Mouse (Mus musculus): ENCODE measurements around the gene Fndc3b. TPM values are rescaled to one million over a fixed set of nuclear protein-coding genes. Genes with fewer than 3 reads are reported as not detected.
"Not testable (repeated sequence)": the region's sequence is repeated elsewhere in the genome, so short reads cannot be mapped to it uniquely, and the experiment has no call there.

The Fndc3b gene
- polyA plus RNA-seq, 1 experiment from 2014 or later: 7.5 TPM

GRCm38 (mm10) chr3:27418602-27419001 lies 292.5 kb downstream of the Fndc3b start:
- ATAC-seq: no peak
- no peaks in the 10 kb centered on the region for H3K36me3 ChIP-seq (ENCODE audit: control insufficient read depth, insufficient read depth, low read length)

GRCm38 (mm10) chr3:27416786-27417185 lies 294.3 kb downstream of the Fndc3b start:
- 75% methylated on average over 10 of the region's 10 CpGs for WGBS
- H3K36me3 ChIP-seq (ENCODE audit: control insufficient read depth, insufficient read depth, low read length): no peaks in the 10 kb centered on the region
- no peak overlapping the region for H3K9ac ChIP-seq (ENCODE audit: low read depth, low read length)
- ATAC-seq: no peak
- H3K4me2 ChIP-seq (ENCODE audit: low read length): no peak overlapping the region
- H3K4me3 ChIP-seq (ENCODE audit: low read length): no peak overlapping the region
- no peaks in the 10 kb centered on the region for H3K4me1 ChIP-seq (ENCODE audit: control insufficient read depth, insufficient read depth, low read depth, low read length)
- no peak overlapping the region for H3K27ac ChIP-seq (ENCODE audit: low read depth, low read length)
- no peaks in the 10 kb centered on the region for H3K27me3 ChIP-seq (replicated peaks; ENCODE audit: control insufficient read depth, insufficient read depth, low read length)
- no peaks in the 10 kb centered on the region for H3K9me3 ChIP-seq (ENCODE audit: control insufficient read depth, low read length)

More at GRCm38 (mm10) chr3:27418602-27419001, 292.5 kb downstream of the Fndc3b start:
- WGBS: 96% methylated on average over 8 of the region's 8 CpGs
- Histone ChIP-seq H3K9me3 (ENCODE audit: control insufficient read depth, low read length) (no peaks in the 10 kb centered on the region), H3K4me2 (ENCODE audit: low read length) (no peak overlapping the region), H3K27ac (ENCODE audit: low read depth, low read length) (no peak overlapping the region), H3K27me3 (replicated peaks; ENCODE audit: control insufficient read depth, insufficient read depth, low read length) (no peaks in the 10 kb centered on the region), H3K4me3 (ENCODE audit: low read length) (no peak overlapping the region), H3K4me1 (ENCODE audit: control insufficient read depth, insufficient read depth, low read depth, low read length) (no peaks in the 10 kb centered on the region), H3K9ac (ENCODE audit: low read depth, low read length) (no peak overlapping the region)

GRCm38 (mm10) chr3:27413566-27413965 lies 297.5 kb downstream of the Fndc3b start:
- H3K9ac ChIP-seq (ENCODE audit: low read depth, low read length): no peak overlapping the region
- no peak for ATAC-seq
- WGBS: 83% methylated on average over 3 of the region's 3 CpGs
- no peaks in the 10 kb centered on the region for H3K36me3 ChIP-seq (ENCODE audit: control insufficient read depth, insufficient read depth, low read length)
- no peaks in the 10 kb centered on the region for H3K4me1 ChIP-seq (ENCODE audit: control insufficient read depth, insufficient read depth, low read depth, low read length)
- no peaks in the 10 kb centered on the region for H3K9me3 ChIP-seq (ENCODE audit: control insufficient read depth, low read length)
- H3K4me2 ChIP-seq (ENCODE audit: low read length): no peak overlapping the region
- no peak overlapping the region for H3K4me3 ChIP-seq (ENCODE audit: low read length)
- H3K27ac ChIP-seq (ENCODE audit: low read depth, low read length): no peak overlapping the region
- H3K27me3 ChIP-seq (replicated peaks; ENCODE audit: control insufficient read depth, insufficient read depth, low read length): no peaks in the 10 kb centered on the region

- WGBS: 90% methylated on average over 2 of the region's 2 CpGs
These were observed 299.8 kb downstream of the Fndc3b start for GRCm38 (mm10) chr3:27411286-27411685.

GRCm38 (mm10) chr3:27408564-27408963 lies 302.5 kb downstream of the Fndc3b start:
- whole genome bisulfite sequencing: 50% methylated on average over 2 of the region's 2 CpGs
- no peak overlapping the region for H3K4me2 ChIP-seq (ENCODE audit: low read length)
- H3K27ac ChIP-seq (ENCODE audit: low read depth, low read length): no peak overlapping the region

More at GRCm38 (mm10) chr3:27411286-27411685, 299.8 kb downstream of the Fndc3b start:
- Histone ChIP-seq H3K27ac (ENCODE audit: low read depth, low read length) (no peak overlapping the region), H3K4me1 (ENCODE audit: control insufficient read depth, insufficient read depth, low read depth, low read length) (no peaks in the 10 kb centered on the region), H3K36me3 (ENCODE audit: control insufficient read depth, insufficient read depth, low read length) (no peaks in the 10 kb centered on the region), H3K27me3 (replicated peaks; ENCODE audit: control insufficient read depth, insufficient read depth, low read length) (no peaks in the 10 kb centered on the region), H3K9me3 (ENCODE audit: control insufficient read depth, low read length) (no peaks in the 10 kb centered on the region), H3K4me2 (ENCODE audit: low read length) (no peak overlapping the region), H3K9ac (ENCODE audit: low read depth, low read length) (no peak overlapping the region), H3K4me3 (ENCODE audit: low read length) (no peak overlapping the region)
- ATAC-seq: no peak

GRCm38 (mm10) chr3:27406440-27406839 lies 304.7 kb downstream of the Fndc3b start:
- Histone ChIP-seq H3K4me2 (ENCODE audit: low read length) (no peak overlapping the region), H3K27me3 (replicated peaks; ENCODE audit: control insufficient read depth, insufficient read depth, low read length) (no peaks in the 10 kb centered on the region), H3K9me3 (ENCODE audit: control insufficient read depth, low read length) (no peaks in the 10 kb centered on the region), H3K27ac (ENCODE audit: low read depth, low read length) (no peak overlapping the region), H3K9ac (ENCODE audit: low read depth, low read length) (no peak overlapping the region), H3K4me1 (ENCODE audit: control insufficient read depth, insufficient read depth, low read depth, low read length) (no peaks in the 10 kb centered on the region), H3K4me3 (ENCODE audit: low read length) (no peak overlapping the region), H3K36me3 (ENCODE audit: control insufficient read depth, insufficient read depth, low read length) (no peaks in the 10 kb centered on the region)
- WGBS: 92% methylated on average over 3 of the region's 3 CpGs
- no peak for ATAC-seq

More at GRCm38 (mm10) chr3:27408564-27408963, 302.5 kb downstream of the Fndc3b start:
- no peak for ATAC-seq
- Histone ChIP-seq H3K4me1 (ENCODE audit: control insufficient read depth, insufficient read depth, low read depth, low read length) (no peaks in the 10 kb centered on the region), H3K27me3 (replicated peaks; ENCODE audit: control insufficient read depth, insufficient read depth, low read length) (no peaks in the 10 kb centered on the region), H3K4me3 (ENCODE audit: low read length) (no peak overlapping the region), H3K36me3 (ENCODE audit: control insufficient read depth, insufficient read depth, low read length) (no peaks in the 10 kb centered on the region), H3K9me3 (ENCODE audit: control insufficient read depth, low read length) (no peaks in the 10 kb centered on the region), H3K9ac (ENCODE audit: low read depth, low read length) (no peak overlapping the region)

GRCm38 (mm10) chr3:27400996-27401395 lies 310.1 kb downstream of the Fndc3b start:
- ATAC-seq; H3K4me1 ChIP-seq (ENCODE audit: control insufficient read depth, insufficient read depth, low read depth, low read length); H3K36me3 ChIP-seq (ENCODE audit: control insufficient read depth, insufficient read depth, low read length); H3K9ac ChIP-seq (ENCODE audit: low read depth, low read length); H3K27me3 ChIP-seq (replicated peaks; ENCODE audit: control insufficient read depth, insufficient read depth, low read length); H3K4me3 ChIP-seq (ENCODE audit: low read length); H3K9me3 ChIP-seq (ENCODE audit: control insufficient read depth, low read length); H3K4me2 ChIP-seq (ENCODE audit: low read length); H3K27ac ChIP-seq (ENCODE audit: low read depth, low read length): not testable (repeated sequence)
- WGBS: 90% methylated on average over 3 of the region's 3 CpGs

- WGBS: 70% methylated on average over 1 of the region's 1 CpGs
- Histone ChIP-seq H3K4me1 (ENCODE audit: control insufficient read depth, insufficient read depth, low read depth, low read length) (no peaks in the 10 kb centered on the region), H3K4me3 (ENCODE audit: low read length) (no peak overlapping the region), H3K36me3 (ENCODE audit: control insufficient read depth, insufficient read depth, low read length) (no peaks in the 10 kb centered on the region), H3K9me3 (ENCODE audit: control insufficient read depth, low read length) (no peaks in the 10 kb centered on the region), H3K9ac (ENCODE audit: low read depth, low read length) (no peak overlapping the region), H3K27ac (ENCODE audit: low read depth, low read length) (no peak overlapping the region), H3K4me2 (ENCODE audit: low read length) (no peak overlapping the region), H3K27me3 (replicated peaks; ENCODE audit: control insufficient read depth, insufficient read depth, low read length) (no peaks in the 10 kb centered on the region)
- no peak for ATAC-seq
These were observed 321.2 kb downstream of the Fndc3b start for GRCm38 (mm10) chr3:27389923-27390322.

- H3K9me3 ChIP-seq (ENCODE audit: control insufficient read depth, low read length): no peaks in the 10 kb centered on the region
- H3K4me1 ChIP-seq (ENCODE audit: control insufficient read depth, insufficient read depth, low read depth, low read length): no peaks in the 10 kb centered on the region
- no peak overlapping the region for H3K9ac ChIP-seq (ENCODE audit: low read depth, low read length)
- no peak for ATAC-seq
- no peak overlapping the region for H3K27ac ChIP-seq (ENCODE audit: low read depth, low read length)
- no peak overlapping the region for H3K4me2 ChIP-seq (ENCODE audit: low read length)
- WGBS: 71% methylated on average over 3 of the region's 3 CpGs
- H3K27me3 ChIP-seq (replicated peaks; ENCODE audit: control insufficient read depth, insufficient read depth, low read length): no peaks in the 10 kb centered on the region
- H3K4me3 ChIP-seq (ENCODE audit: low read length): no peak overlapping the region
- H3K36me3 ChIP-seq (ENCODE audit: control insufficient read depth, insufficient read depth, low read length): no peaks in the 10 kb centered on the region
These were observed 326.3 kb downstream of the Fndc3b start for GRCm38 (mm10) chr3:27384836-27385235.

GRCm38 (mm10) chr3:27377935-27378334 lies 333.2 kb downstream of the Fndc3b start:
- H3K27me3 ChIP-seq (replicated peaks; ENCODE audit: control insufficient read depth, insufficient read depth, low read length): no peaks in the 10 kb centered on the region
- H3K4me1 ChIP-seq (ENCODE audit: control insufficient read depth, insufficient read depth, low read depth, low read length): no peaks in the 10 kb centered on the region
- no peak overlapping the region for H3K9ac ChIP-seq (ENCODE audit: low read depth, low read length)
- no peak overlapping the region for H3K27ac ChIP-seq (ENCODE audit: low read depth, low read length)
- no peak overlapping the region for H3K4me2 ChIP-seq (ENCODE audit: low read length)
- H3K4me3 ChIP-seq (ENCODE audit: low read length): no peak overlapping the region
- no peaks in the 10 kb centered on the region for H3K36me3 ChIP-seq (ENCODE audit: control insufficient read depth, insufficient read depth, low read length)
- no peak for ATAC-seq
- 74% methylated on average over 4 of the region's 4 CpGs for WGBS
- no peaks in the 10 kb centered on the region for H3K9me3 ChIP-seq (ENCODE audit: control insufficient read depth, low read length)
